Mouse (Mus musculus): Measurements from ENCODE around the gene Afap1. TPM values are rescaled to one million over a fixed set of nuclear protein-coding genes. Genes with fewer than 3 reads are reported as not detected.

Gene Afap1
- total RNA-seq (2021), result 10 to 100 TPM; 18.7 to 20.6 TPM
- 11.5 and 13.6 TPM in 2 replicates for polyA plus RNA-seq (2012; rRNA removed)
- long read RNA-seq, full-length matches to known transcripts, result 5 of 12 reads
- long read RNA-seq, partial matches to known transcripts, result 7 of 12 reads
- long read RNA-seq, other reads (novel, unspliced or antisense), result 0 of 12 reads

DNA sequence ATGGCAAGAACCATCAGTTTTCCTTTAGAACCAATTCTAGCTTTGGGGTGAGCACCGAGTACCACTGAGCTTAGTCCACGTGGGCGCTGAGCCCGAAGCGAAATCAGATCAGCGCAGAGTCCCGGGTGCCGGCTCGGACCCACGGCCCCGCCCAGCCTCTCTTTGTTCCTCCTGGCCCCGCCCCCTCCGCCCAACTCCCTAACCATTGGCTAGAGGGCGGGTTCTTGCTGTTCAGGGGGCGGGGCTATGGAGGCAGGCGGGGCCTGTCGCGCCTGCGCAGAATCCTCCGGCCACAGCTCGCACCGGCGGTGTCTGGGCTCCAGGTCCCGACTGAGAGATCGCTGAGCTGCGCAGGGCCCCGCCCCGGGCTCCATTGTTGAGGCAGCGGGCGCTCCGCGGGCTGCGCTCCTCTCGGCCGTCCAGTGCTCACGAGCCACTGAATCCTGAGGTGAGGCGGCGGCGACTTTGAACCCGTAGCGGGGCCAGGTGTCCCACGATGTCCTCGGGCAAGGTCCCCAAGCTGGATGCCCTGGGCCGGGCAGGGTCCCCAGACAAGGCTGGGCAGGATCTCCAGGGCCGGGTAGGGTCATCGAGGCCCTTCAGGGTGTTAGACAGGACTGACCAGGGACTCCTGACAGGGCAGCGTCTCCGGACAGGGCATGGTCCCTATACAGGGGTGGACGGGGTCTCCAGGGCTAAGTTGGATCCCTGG is at the start of gene Afap1:
Gene Afap1 (plus strand): TSS at position 227 of the 712 bp plus-strand sequence.
- H3K9ac ChIP-seq (ENCODE audit: low read depth, low read length), result peak within 1 kb of the TSS; percentile 94
- intact Hi-C loops (cut with DNase I), result no loop called here
- under 1% methylated on average over 49 of the region's 49 CpGs for WGBS
- peaks cover 4% of the 10 kb centered on the region for H3K36me3 ChIP-seq (ENCODE audit: control insufficient read depth, insufficient read depth, low read length)
- peak; percentile 99 to 100 for DNase-seq
- TF ChIP-seq POLR2A (IDR thresholded peaks at IDR 0.05; ENCODE audit: insufficient read depth, low read depth, low read length), result peak; percentile 89
- TF ChIP-seq CTCF (IDR thresholded peaks at IDR 0.05), result no peak
- H3K79me2 ChIP-seq (replicated peaks; ENCODE audit: control insufficient read depth, insufficient read depth, low read length), result peaks cover 1% of the 10 kb centered on the region; the same call in 1 of the 2 replicates
- no peaks in the 10 kb centered on the region for H3K27me3 ChIP-seq (ENCODE audit: control insufficient read depth, insufficient read depth, low read length)
- peak within 1 kb of the TSS; percentile 93 for H3K27ac ChIP-seq
- peaks cover 18% of the 10 kb centered on the region for H3K4me1 ChIP-seq (ENCODE audit: control insufficient read depth, insufficient read depth, low read length)
- peak within 1 kb of the TSS; percentile 82 for H3K4me3 ChIP-seq

- Histone ChIP-seq H3K4me1 (ENCODE audit: control insufficient read depth, insufficient read depth, low read length) (peaks cover 6% of the 10 kb centered on the region), H3K27ac (no peak overlapping the region), H3K79me2 (replicated peaks; ENCODE audit: control insufficient read depth, insufficient read depth, low read length) (no peaks in the 10 kb centered on the region), H3K27me3 (ENCODE audit: control insufficient read depth, insufficient read depth, low read length) (no peaks in the 10 kb centered on the region), H3K36me3 (ENCODE audit: control insufficient read depth, insufficient read depth, low read length) (no peaks in the 10 kb centered on the region), H3K4me3 (no peak overlapping the region), H3K9ac (ENCODE audit: low read depth, low read length) (no peak overlapping the region)
- intact Hi-C loops (cut with DNase I), result no loop called here
- no peak for DNase-seq
- TF ChIP-seq POLR2A (IDR thresholded peaks at IDR 0.05; ENCODE audit: insufficient read depth, low read depth, low read length) (no peak), CTCF (IDR thresholded peaks at IDR 0.05) (no peak), EP300 (IDR thresholded peaks at IDR 0.05; ENCODE audit: insufficient read depth, low read depth, low read length) (no peak)
- 45% methylated on average over 5 of the region's 5 CpGs for WGBS
Observed at GRCm38 (mm10) chr5:35851485-35851884, 41.6 kb upstream of the Afap1 start.

DNA sequence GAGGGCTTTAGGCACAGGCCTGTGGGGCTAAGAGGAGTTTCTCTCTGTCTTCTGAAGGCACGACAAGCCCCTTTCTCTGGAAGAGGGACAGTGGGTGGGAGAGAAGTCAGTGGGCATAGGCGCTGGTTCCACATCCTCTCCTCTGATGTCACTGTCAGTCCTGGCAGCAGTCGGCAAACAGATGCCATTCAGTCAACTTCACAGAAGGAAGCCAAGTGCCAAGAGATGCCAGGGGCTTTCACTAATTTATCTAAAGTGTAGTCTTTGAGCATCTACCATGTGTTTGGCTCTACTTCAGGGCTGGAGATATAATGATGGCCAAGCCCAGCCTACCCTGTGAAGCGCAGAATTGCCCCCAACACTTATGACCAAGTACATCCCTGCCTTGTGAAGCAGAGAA is 39.7 kb upstream of the Afap1 start:
- WGBS, result 82% methylated on average over 4 of the region's 4 CpGs
- Histone ChIP-seq H3K4me1 (ENCODE audit: control insufficient read depth, insufficient read depth, low read length) (peaks cover 6% of the 10 kb centered on the region), H3K9ac (ENCODE audit: low read depth, low read length) (no peak overlapping the region), H3K79me2 (replicated peaks; ENCODE audit: control insufficient read depth, insufficient read depth, low read length) (no peaks in the 10 kb centered on the region), H3K4me3 (no peak overlapping the region), H3K27me3 (ENCODE audit: control insufficient read depth, insufficient read depth, low read length) (no peaks in the 10 kb centered on the region), H3K36me3 (ENCODE audit: control insufficient read depth, insufficient read depth, low read length) (no peaks in the 10 kb centered on the region), H3K27ac (no peak overlapping the region)
- no peak for DNase-seq
- intact Hi-C loops (cut with DNase I), result no loop called here
- TF ChIP-seq POLR2A (IDR thresholded peaks at IDR 0.05; ENCODE audit: insufficient read depth, low read depth, low read length), result no peak
- TF ChIP-seq CTCF (IDR thresholded peaks at IDR 0.05), result no peak
- TF ChIP-seq EP300 (IDR thresholded peaks at IDR 0.05; ENCODE audit: insufficient read depth, low read depth, low read length), result no peak

DNA sequence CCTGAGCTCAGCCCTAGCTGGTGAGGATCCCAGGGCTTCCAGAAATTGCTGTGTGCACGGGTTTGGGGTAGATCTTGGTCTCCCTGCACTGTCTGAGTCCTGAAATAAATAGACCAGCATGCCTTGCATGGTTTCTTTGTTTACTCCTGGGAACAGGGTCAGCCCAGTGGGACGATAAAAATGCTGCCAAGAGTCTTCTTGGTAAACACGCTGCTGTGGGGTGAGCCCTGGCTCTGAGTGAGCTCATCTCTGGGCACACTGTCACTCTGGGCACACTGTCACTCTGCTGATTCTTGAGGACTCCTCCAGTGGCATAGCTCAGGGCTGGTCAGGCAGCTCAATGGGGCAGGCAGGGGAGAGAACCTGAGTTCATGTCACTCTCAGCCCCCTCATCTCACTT is 36.9 kb upstream of the Afap1 start:
- H3K9ac ChIP-seq (ENCODE audit: low read depth, low read length), result no peak overlapping the region
- no peaks in the 10 kb centered on the region for H3K27me3 ChIP-seq (ENCODE audit: control insufficient read depth, insufficient read depth, low read length)
- WGBS, result 12% methylated on average over 3 of the region's 3 CpGs
- H3K4me1 ChIP-seq (ENCODE audit: control insufficient read depth, insufficient read depth, low read length), result peaks cover 5% of the 10 kb centered on the region
- TF ChIP-seq POLR2A (IDR thresholded peaks at IDR 0.05; ENCODE audit: insufficient read depth, low read depth, low read length), result no peak
- no peak for TF ChIP-seq EP300 (IDR thresholded peaks at IDR 0.05; ENCODE audit: insufficient read depth, low read depth, low read length)
- no peak for TF ChIP-seq CTCF (IDR thresholded peaks at IDR 0.05)
- H3K79me2 ChIP-seq (replicated peaks; ENCODE audit: control insufficient read depth, insufficient read depth, low read length), result no peaks in the 10 kb centered on the region
- H3K27ac ChIP-seq, result peak overlapping the region; percentile 7
- intact Hi-C loops (cut with DNase I), result loop anchor here (5.0 kb wide), 2 partner anchors 44 to 154 kb away; no protein-coding TSS in a partner anchor
- DNase-seq, result peak in 1 of 2 experiments; percentile 35
- no peak overlapping the region for H3K4me3 ChIP-seq
- no peaks in the 10 kb centered on the region for H3K36me3 ChIP-seq (ENCODE audit: control insufficient read depth, insufficient read depth, low read length)

- Histone ChIP-seq H3K27ac (no peak overlapping the region), H3K27me3 (ENCODE audit: control insufficient read depth, insufficient read depth, low read length) (no peaks in the 10 kb centered on the region), H3K4me3 (no peak overlapping the region), H3K36me3 (ENCODE audit: control insufficient read depth, insufficient read depth, low read length) (no peaks in the 10 kb centered on the region), H3K9ac (ENCODE audit: low read depth, low read length) (no peak overlapping the region), H3K79me2 (replicated peaks; ENCODE audit: control insufficient read depth, insufficient read depth, low read length) (no peaks in the 10 kb centered on the region), H3K4me1 (ENCODE audit: control insufficient read depth, insufficient read depth, low read length) (peaks cover 5% of the 10 kb centered on the region)
- intact Hi-C loops (cut with DNase I), result loop anchor here (1.0 to 5.0 kb wide), 5 partner anchors 46 to 263 kb away; no protein-coding TSS in a partner anchor
- TF ChIP-seq CTCF (IDR thresholded peaks at IDR 0.05) (peak; percentile 91), EP300 (IDR thresholded peaks at IDR 0.05; ENCODE audit: insufficient read depth, low read depth, low read length) (peak; percentile 37; the same call in 1 of the 2 replicates), POLR2A (IDR thresholded peaks at IDR 0.05; ENCODE audit: insufficient read depth, low read depth, low read length) (no peak)
- DNase-seq, result peak; percentile 33 to 61
- WGBS, result 22% methylated on average over 6 of the region's 6 CpGs
Observed at GRCm38 (mm10) chr5:35858069-35858468, 35.0 kb upstream of the Afap1 start.

DNA sequence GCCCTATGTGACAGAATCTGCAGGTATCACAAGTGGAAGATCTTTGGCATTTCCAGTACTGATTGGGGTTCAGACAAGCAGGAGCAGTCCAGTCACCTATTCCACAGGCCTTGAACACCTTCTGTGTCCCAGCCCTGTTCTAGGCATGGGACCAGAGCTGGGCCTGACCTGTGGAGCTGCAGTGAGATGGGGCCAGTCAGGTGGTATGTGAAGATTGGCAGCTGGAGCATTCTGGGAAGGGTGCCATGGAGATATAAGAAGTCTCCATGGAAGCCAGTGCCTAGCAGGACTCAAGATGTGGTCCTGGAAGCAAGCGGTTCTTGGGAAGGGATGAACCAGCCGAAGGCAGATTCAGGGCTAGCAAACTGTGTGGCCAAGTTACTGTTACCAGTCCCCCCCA is 31.7 kb upstream of the Afap1 start:
- no peak for DNase-seq
- H3K36me3 ChIP-seq (ENCODE audit: control insufficient read depth, insufficient read depth, low read length), result no peaks in the 10 kb centered on the region
- H3K27ac ChIP-seq, result no peak overlapping the region
- H3K27me3 ChIP-seq (ENCODE audit: control insufficient read depth, insufficient read depth, low read length), result no peaks in the 10 kb centered on the region
- TF ChIP-seq EP300 (IDR thresholded peaks at IDR 0.05; ENCODE audit: insufficient read depth, low read depth, low read length) (no peak), CTCF (IDR thresholded peaks at IDR 0.05) (no peak), POLR2A (IDR thresholded peaks at IDR 0.05; ENCODE audit: insufficient read depth, low read depth, low read length) (no peak)
- 86% methylated on average over 2 of the region's 2 CpGs for WGBS
- H3K4me3 ChIP-seq, result no peak overlapping the region
- intact Hi-C loops (cut with DNase I), result no loop called here
- H3K9ac ChIP-seq (ENCODE audit: low read depth, low read length), result no peak overlapping the region
- H3K79me2 ChIP-seq (replicated peaks; ENCODE audit: control insufficient read depth, insufficient read depth, low read length), result no peaks in the 10 kb centered on the region
- H3K4me1 ChIP-seq (ENCODE audit: control insufficient read depth, insufficient read depth, low read length), result no peaks in the 10 kb centered on the region

All from heart, adult 2 months (tissue).